Mouse (Mus musculus) CH12.LX (cell line): ENCODE results near the gene Lhfpl3. TPM values are rescaled to one million over a fixed set of nuclear protein-coding genes. Genes with fewer than 3 reads are reported as not detected.

Experiments used
- DNase-seq: peaks from one replicate; pipeline ENCODE4 v3.0.0-alpha.2; 2013; ENCODE audit errors: extremely low read depth
- H3K27ac ChIP-seq: 2 replicates; pipeline ENCODE4 v1.5.1; 2012; ENCODE audit warnings: low read depth, mild to moderate bottlenecking, control low read depth, moderate library complexity; ENCODE audit not compliant: insufficient read depth
- H3K27me3 ChIP-seq: replicated peaks from 2 replicates; pipeline ENCODE3; 2012; ENCODE audit warnings: inconsistent platforms
- H3K36me3 ChIP-seq, 2 experiments: replicated peaks in 1 of 2; 2 replicates each; pipeline versions ENCODE3 to v1.6.1; 2012; ENCODE audit warnings: inconsistent platforms in 1 of 2, low read length in 1 of 2, mild to moderate bottlenecking in 1 of 2, mixed read lengths in 1 of 2, moderate library complexity in 1 of 2; ENCODE audit not compliant: control insufficient read depth in 1 of 2, insufficient read depth in 1 of 2
- H3K4me1 ChIP-seq, 2 experiments: 2 replicates each; pipeline ENCODE4 v1.6.1; 2012; ENCODE audit warnings: inconsistent platforms in 1 of 2, moderate library complexity in 1 of 2; ENCODE audit not compliant: insufficient read depth in 2 of 2, control insufficient read depth in 1 of 2
- H3K4me2 ChIP-seq: 2 replicates; pipeline ENCODE4 v1.6.1; 2012; ENCODE audit warnings: low read depth, mild to moderate bottlenecking, control low read depth; ENCODE audit not compliant: poor library complexity, insufficient read depth, severe bottlenecking
- H3K4me3 ChIP-seq, 3 experiments: fragments of 150-350 bp in 1 of 3; sonication (generic) in 1 of 3; replicated peaks in 1 of 3; 2 replicates each; pipeline versions ENCODE3 to v1.5.1; 2011 to 2012; ENCODE audit warnings: low read depth in 2 of 3, low read length in 2 of 3, mild to moderate bottlenecking in 2 of 3, moderate library complexity in 2 of 3, control low read depth in 1 of 3, improper control_type of control experiment in 1 of 3, inconsistent platforms in 1 of 3, mixed read lengths in 1 of 3; ENCODE audit not compliant: poor library complexity in 1 of 3
- H3K79me2 ChIP-seq: replicated peaks from 2 replicates; pipeline ENCODE4 v1.6.1; 2012; ENCODE audit warnings: mild to moderate bottlenecking, moderate library complexity; ENCODE audit not compliant: control insufficient read depth, poor library complexity, insufficient read depth, severe bottlenecking; ENCODE audit errors: extremely low read depth
- H3K9ac ChIP-seq: 2 replicates; pipeline ENCODE4 v1.6.1; 2012; ENCODE audit warnings: low read depth, mild to moderate bottlenecking, control low read depth, moderate library complexity; ENCODE audit not compliant: insufficient read depth
- H3K9me3 ChIP-seq: replicated peaks from 2 replicates; pipeline ENCODE3; 2012; ENCODE audit warnings: low read length, inconsistent platforms, mixed read lengths
- E2F4 ChIP-seq: IDR thresholded peaks from 2 replicates; pipeline ENCODE4 v1.6.1; 2011; ENCODE audit warnings: low read depth, low read length, improper control_type of control experiment; ENCODE audit not compliant: insufficient replicate concordance
- IRF4 ChIP-seq: IDR thresholded peaks from 2 replicates; pipeline ENCODE4 v1.6.1; 2014; ENCODE audit warnings: low read depth, mild to moderate bottlenecking, inconsistent platforms, low read length, improper control_type of control experiment
- JUN ChIP-seq: IDR thresholded peaks from 2 replicates; pipeline ENCODE4 v1.6.1; 2011; ENCODE audit warnings: low read depth, mild to moderate bottlenecking, low read length, improper control_type of control experiment, moderate library complexity; ENCODE audit not compliant: insufficient read depth
- MAX ChIP-seq: IDR thresholded peaks from 2 replicates; pipeline ENCODE4 v1.6.1; 2011; ENCODE audit warnings: low read length, improper control_type of control experiment
- MEF2A ChIP-seq: IDR thresholded peaks from 2 replicates; pipeline ENCODE4 v1.6.1; 2014; ENCODE audit warnings: low read depth, mild to moderate bottlenecking, inconsistent platforms, low read length, improper control_type of control experiment, borderline replicate concordance
- NRF1 ChIP-seq: IDR thresholded peaks from 2 replicates; pipeline ENCODE4 v1.6.1; 2014; ENCODE audit warnings: low read depth, mild to moderate bottlenecking, inconsistent platforms, low read length, improper control_type of control experiment, moderate library complexity
- PAX5 ChIP-seq: IDR thresholded peaks from 2 replicates; pipeline ENCODE4 v1.6.1; 2012; ENCODE audit warnings: low read length, inconsistent platforms, mixed read lengths
- POLR2A ChIP-seq: IDR thresholded peaks from 2 replicates; pipeline ENCODE4 v1.6.1; 2011; ENCODE audit warnings: low read depth, mild to moderate bottlenecking, improper control_type of control experiment, low read length
- RAD21 ChIP-seq: IDR thresholded peaks from 2 replicates; pipeline ENCODE4 v1.6.1; 2011; ENCODE audit warnings: low read depth, mild to moderate bottlenecking, low read length, improper control_type of control experiment, moderate library complexity
- RCOR1 ChIP-seq: conservative IDR thresholded peaks from 2 replicates; pipeline ENCODE4 v1.6.1; 2012; ENCODE audit warnings: low read depth, mild to moderate bottlenecking, inconsistent platforms, low read length, improper control_type of control experiment
- USF1 ChIP-seq: IDR thresholded peaks from 2 replicates; pipeline ENCODE4 v1.6.1; 2014; ENCODE audit warnings: low read depth, mild to moderate bottlenecking, inconsistent platforms, low read length, improper control_type of control experiment
- ZMIZ1 ChIP-seq: IDR thresholded peaks from 2 replicates; pipeline ENCODE4 v1.6.1; 2012; ENCODE audit warnings: low read depth, mild to moderate bottlenecking, inconsistent platforms, low read length, improper control_type of control experiment
- ZNF384 ChIP-seq: IDR thresholded peaks from 2 replicates; pipeline ENCODE4 v1.6.1; 2012; ENCODE audit warnings: low read depth, low read length, improper control_type of control experiment, inconsistent platforms
- dilution Hi-C: fragments of 300-500 bp; cut with MboI; formaldehyde crosslinking; loops from 2 replicates; pipeline ENCODE4 v1.14.3; 2020; ENCODE audit warnings: low sequenced_read_pairs; ENCODE audit not compliant: extremely low pct_unique_long_range_greater_than_20kb, extremely low pct_ligation_motif_present
- in situ Hi-C: fragments of 300-500 bp; cut with MboI; formaldehyde crosslinking; loops from 3 replicates; pipeline ENCODE4 v1.14.3; 2019; ENCODE audit warnings: low sequenced_read_pairs, low pct_ligation_motif_present, low pct_unique_long_range_greater_than_20kb, mixed read lengths
- polyA plus RNA-seq: library from polyadenylated mRNA; unstranded; fragments of >175 nt; gene quantifications from 2 replicates; pipeline ENCODE4 v1.2.1, GENCODE M21; 2012; ENCODE audit warnings: low read depth; ENCODE audit not compliant: insufficient read length
- total RNA-seq, 2 experiments: library from RNA; depleted of rRNA; stranded (reverse); fragments of 300-350 nt in 1 of 2; fragments of >200 nt in 1 of 2; gene quantifications; 2 replicates each; pipeline ENCODE4 v1.2.3; 2012 to 2014

The Lhfpl3 gene
- total and polyA plus RNA-seq, 3 experiments = 0.08 to 0.11 TPM; not detected in 1

DNA sequence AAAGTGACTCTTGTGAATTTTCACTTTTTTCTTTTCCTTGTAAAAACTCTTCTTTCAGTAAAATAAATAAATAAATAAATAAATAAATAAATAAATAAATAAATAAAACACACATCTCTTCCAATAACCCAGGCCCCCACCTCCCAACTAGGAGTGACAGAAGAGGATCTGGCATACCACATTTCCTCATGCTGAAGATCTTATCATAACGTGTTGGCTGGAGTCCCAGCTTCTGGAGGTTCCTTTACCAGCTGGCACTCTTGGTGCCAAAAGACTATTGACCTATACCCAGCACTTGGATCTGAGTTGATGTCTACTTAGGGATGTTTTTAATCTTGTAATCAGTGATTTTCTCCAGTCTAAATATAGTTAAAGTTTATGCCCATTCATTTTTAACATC, 264.6 kb downstream of the Lhfpl3 start:
- Histone ChIP-seq H3K79me2 (no peaks in the 10 kb centered on the region), H3K9ac (no peak overlapping the region), H3K36me3 (no peaks in the 10 kb centered on the region), H3K27me3 (no peaks in the 10 kb centered on the region), H3K9me3 (no peaks in the 10 kb centered on the region), H3K4me2 (no peak overlapping the region), H3K27ac (no peak overlapping the region), H3K4me1 (no peaks in the 10 kb centered on the region), H3K4me3 (no peak overlapping the region)
- dilution Hi-C loops = no loop called here
- DNase-seq = no peak
- in situ Hi-C loops = no loop called here
- TF ChIP-seq IRF4 = no peak
- no peak for TF ChIP-seq PAX5
- no peak for TF ChIP-seq E2F4
- no peak for TF ChIP-seq MAX
- TF ChIP-seq MEF2A = no peak
- TF ChIP-seq POLR2A = no peak
- TF ChIP-seq USF1 = no peak
- no peak for TF ChIP-seq RCOR1
- TF ChIP-seq ZMIZ1 = no peak
- no peak for TF ChIP-seq ZNF384
- TF ChIP-seq RAD21 = no peak
- no peak for TF ChIP-seq NRF1

GRCm38 (mm10) chr5:23013997-23014396, 268.1 kb downstream of the Lhfpl3 start:
- H3K27ac ChIP-seq = no peak overlapping the region
- DNase-seq = no peak
- H3K36me3 ChIP-seq = no peaks in the 10 kb centered on the region
- H3K79me2 ChIP-seq = no peaks in the 10 kb centered on the region
- dilution Hi-C loops = no loop called here
- no peak overlapping the region for H3K9ac ChIP-seq
- in situ Hi-C loops = no loop called here
- no peaks in the 10 kb centered on the region for H3K27me3 ChIP-seq
- TF ChIP-seq NRF1 = no peak
- no peak for TF ChIP-seq JUN
- no peak for TF ChIP-seq E2F4
- TF ChIP-seq USF1 = no peak
- H3K4me1 ChIP-seq = peaks cover 0 to 7% of the 10 kb centered on the region in 2 experiments; a peak in 2 of 4 replicates
- no peaks in the 10 kb centered on the region for H3K9me3 ChIP-seq
- no peak overlapping the region for H3K4me3 ChIP-seq
- H3K4me2 ChIP-seq = no peak overlapping the region
